Mouse (Mus musculus): Measurements from ENCODE around the gene Gm38431. TPM values are rescaled to one million over a fixed set of nuclear protein-coding genes. Genes with fewer than 3 reads are reported as not detected.
A peak's percentile ranks its signal among the peaks of the same experiment; 100 is the strongest.

Gene Gm38431
- polyA plus RNA-seq, 1 experiment = 2.3 TPM

GRCm38 (mm10) chr9:21034481-21035085, 57.2 kb downstream of the Gm38431 start:
- no peak for TF ChIP-seq CTCF (IDR thresholded peaks at IDR 0.05; ENCODE audit: extremely low read depth, insufficient read depth, low read length)
- no peak for TF ChIP-seq POLR2A (IDR thresholded peaks at IDR 0.05; ENCODE audit: extremely low read depth, insufficient read depth, low read length)
- no peak overlapping the region for H3K27ac ChIP-seq (ENCODE audit: insufficient read depth, low read length)
- H3K4me3 ChIP-seq (ENCODE audit: insufficient read depth, low read length) = no peak overlapping the region; the same call in 1 of the 2 replicates
- H3K4me1 ChIP-seq (ENCODE audit: control insufficient read depth, insufficient read depth, low read length) = peaks cover 3% of the 10 kb centered on the region; the same call in 1 of the 2 replicates

- TF ChIP-seq CTCF (IDR thresholded peaks at IDR 0.05; ENCODE audit: extremely low read depth, insufficient read depth, low read length) = no peak
- TF ChIP-seq POLR2A (IDR thresholded peaks at IDR 0.05; ENCODE audit: extremely low read depth, insufficient read depth, low read length) = peak; percentile 50; the same call in 1 of the 2 replicates
- H3K4me3 ChIP-seq (ENCODE audit: insufficient read depth, low read length) = peak overlapping the region; percentile 79
- H3K4me1 ChIP-seq (ENCODE audit: control insufficient read depth, insufficient read depth, low read length) = peaks cover 3% of the 10 kb centered on the region; the same call in 1 of the 2 replicates
- H3K27ac ChIP-seq (ENCODE audit: insufficient read depth, low read length) = 0 out of 2 replicates have a peak overlapping the region, but pooled peaks have one; percentile 87
These were observed 58.7 kb downstream of the Gm38431 start for GRCm38 (mm10) chr9:21033136-21033535.

GRCm38 (mm10) chr9:21032491-21032890, 59.3 kb downstream of the Gm38431 start:
- TF ChIP-seq POLR2A (IDR thresholded peaks at IDR 0.05; ENCODE audit: extremely low read depth, insufficient read depth, low read length) = no peak
- TF ChIP-seq CTCF (IDR thresholded peaks at IDR 0.05; ENCODE audit: extremely low read depth, insufficient read depth, low read length) = no peak
- peak overlapping the region; percentile 79 for H3K4me3 ChIP-seq (ENCODE audit: insufficient read depth, low read length)
- peaks cover 1% of the 10 kb centered on the region; the same call in 1 of the 2 replicates for H3K4me1 ChIP-seq (ENCODE audit: control insufficient read depth, insufficient read depth, low read length)
- peak overlapping the region; percentile 87 for H3K27ac ChIP-seq (ENCODE audit: insufficient read depth, low read length)

GRCm38 (mm10) chr9:21031896-21032351, 59.9 kb downstream of the Gm38431 start, which contains the start of gene Icam5:
Gene Icam5, plus strand, starts transcription at chr9:21032073.
- peaks cover 1% of the 10 kb centered on the region; the same call in 1 of the 2 replicates for H3K4me1 ChIP-seq (ENCODE audit: control insufficient read depth, insufficient read depth, low read length)
- H3K4me3 ChIP-seq (ENCODE audit: insufficient read depth, low read length) = peak within 1 kb of the TSS; percentile 79
- peak within 1 kb of the TSS; percentile 87 for H3K27ac ChIP-seq (ENCODE audit: insufficient read depth, low read length)
- TF ChIP-seq CTCF (IDR thresholded peaks at IDR 0.05; ENCODE audit: extremely low read depth, insufficient read depth, low read length) (no peak), POLR2A (IDR thresholded peaks at IDR 0.05; ENCODE audit: extremely low read depth, insufficient read depth, low read length) (0 out of 2 replicates have a peak, but pooled peaks have one; percentile 60)

- TF ChIP-seq POLR2A (IDR thresholded peaks at IDR 0.05; ENCODE audit: extremely low read depth, insufficient read depth, low read length) (peak; percentile 69; the same call in 1 of the 2 replicates), CTCF (IDR thresholded peaks at IDR 0.05; ENCODE audit: extremely low read depth, insufficient read depth, low read length) (no peak)
- peak overlapping the region; percentile 79 for H3K4me3 ChIP-seq (ENCODE audit: insufficient read depth, low read length)
- H3K27ac ChIP-seq (ENCODE audit: insufficient read depth, low read length) = peak overlapping the region; percentile 87
- peaks cover 1% of the 10 kb centered on the region; the same call in 1 of the 2 replicates for H3K4me1 ChIP-seq (ENCODE audit: control insufficient read depth, insufficient read depth, low read length)
These were observed 60.4 kb downstream of the Gm38431 start for GRCm38 (mm10) chr9:21031251-21031895.

- TF ChIP-seq POLR2A (IDR thresholded peaks at IDR 0.05; ENCODE audit: extremely low read depth, insufficient read depth, low read length) (no peak), CTCF (IDR thresholded peaks at IDR 0.05; ENCODE audit: extremely low read depth, insufficient read depth, low read length) (0 out of 2 replicates have a peak, but pooled peaks have one; percentile 40)
- H3K27ac ChIP-seq (ENCODE audit: insufficient read depth, low read length) = no peak overlapping the region
- H3K4me1 ChIP-seq (ENCODE audit: control insufficient read depth, insufficient read depth, low read length) = peaks cover 1% of the 10 kb centered on the region; the same call in 1 of the 2 replicates
- peak overlapping the region; percentile 79 for H3K4me3 ChIP-seq (ENCODE audit: insufficient read depth, low read length)
These were observed 61.0 kb downstream of the Gm38431 start for GRCm38 (mm10) chr9:21030781-21031250.

- no peak overlapping the region for H3K4me3 ChIP-seq (ENCODE audit: insufficient read depth, low read length)
- H3K4me1 ChIP-seq (ENCODE audit: control insufficient read depth, insufficient read depth, low read length) = peaks cover 1% of the 10 kb centered on the region; the same call in 1 of the 2 replicates
- no peak for TF ChIP-seq CTCF (IDR thresholded peaks at IDR 0.05; ENCODE audit: extremely low read depth, insufficient read depth, low read length)
- no peak for TF ChIP-seq POLR2A (IDR thresholded peaks at IDR 0.05; ENCODE audit: extremely low read depth, insufficient read depth, low read length)
- no peak overlapping the region for H3K27ac ChIP-seq (ENCODE audit: insufficient read depth, low read length)
These were observed 61.7 kb downstream of the Gm38431 start for GRCm38 (mm10) chr9:21030055-21030600.

- Histone ChIP-seq H3K4me1 (ENCODE audit: control insufficient read depth, insufficient read depth, low read length) (peaks cover 1% of the 10 kb centered on the region; the same call in 1 of the 2 replicates), H3K4me3 (ENCODE audit: insufficient read depth, low read length) (no peak within 1 kb of the TSS), H3K27ac (ENCODE audit: insufficient read depth, low read length) (no peak within 1 kb of the TSS)
- TF ChIP-seq CTCF (IDR thresholded peaks at IDR 0.05; ENCODE audit: extremely low read depth, insufficient read depth, low read length) (peak; percentile 60), POLR2A (IDR thresholded peaks at IDR 0.05; ENCODE audit: extremely low read depth, insufficient read depth, low read length) (no peak)
These were observed 62.3 kb downstream of the Gm38431 start, which contains the start of gene Icam4 for GRCm38 (mm10) chr9:21029291-21030054. Gene Icam4, plus strand, starts transcription at chr9:21029373.
